Mouse (Mus musculus): Measurements from ENCODE around the gene Clip2. TPM values are rescaled to one million over a fixed set of nuclear protein-coding genes. Genes with fewer than 3 reads are reported as not detected.

Gene Clip2
- polyA plus RNA-seq, 1 experiment, result 5.6 TPM

GRCm38 (mm10) chr5:134497026-134497425, 55.2 kb downstream of the Clip2 start:
- TF ChIP-seq POLR2A (IDR thresholded peaks at IDR 0.05; ENCODE audit: insufficient read depth, low read length) (no peak), EP300 (IDR thresholded peaks at IDR 0.05; ENCODE audit: insufficient read depth, low read depth, low read length) (no peak), CTCF (IDR thresholded peaks at IDR 0.05; ENCODE audit: low read depth, low read length) (no peak)
- no peaks in the 10 kb centered on the region for H3K4me1 ChIP-seq (ENCODE audit: control insufficient read depth, insufficient read depth, low read length)
- H3K9me3 ChIP-seq (replicated peaks; ENCODE audit: control insufficient read depth, insufficient read depth, low read length, poor library complexity, severe bottlenecking), result no peaks in the 10 kb centered on the region
- H3K27ac ChIP-seq (ENCODE audit: insufficient read depth, low read length), result no peak overlapping the region
- H3K27me3 ChIP-seq (ENCODE audit: control insufficient read depth, insufficient read depth, low read length, poor library complexity, severe bottlenecking), result no peaks in the 10 kb centered on the region
- no peaks in the 10 kb centered on the region for H3K36me3 ChIP-seq (ENCODE audit: control insufficient read depth, insufficient read depth, low read length, poor library complexity, severe bottlenecking)
- H3K4me3 ChIP-seq (ENCODE audit: low read depth, low read length), result no peak overlapping the region
- no peak overlapping the region for H3K9ac ChIP-seq (ENCODE audit: low read depth, poor library complexity, severe bottlenecking)

- Histone ChIP-seq H3K27me3 (ENCODE audit: control insufficient read depth, insufficient read depth, low read length, poor library complexity, severe bottlenecking) (no peaks in the 10 kb centered on the region), H3K4me1 (ENCODE audit: control insufficient read depth, insufficient read depth, low read length) (no peaks in the 10 kb centered on the region), H3K4me3 (ENCODE audit: low read depth, low read length) (no peak overlapping the region), H3K9me3 (replicated peaks; ENCODE audit: control insufficient read depth, insufficient read depth, low read length, poor library complexity, severe bottlenecking) (no peaks in the 10 kb centered on the region), H3K27ac (ENCODE audit: insufficient read depth, low read length) (no peak overlapping the region), H3K36me3 (ENCODE audit: control insufficient read depth, insufficient read depth, low read length, poor library complexity, severe bottlenecking) (no peaks in the 10 kb centered on the region), H3K9ac (ENCODE audit: low read depth, poor library complexity, severe bottlenecking) (no peak overlapping the region)
- TF ChIP-seq EP300 (IDR thresholded peaks at IDR 0.05; ENCODE audit: insufficient read depth, low read depth, low read length) (no peak), CTCF (IDR thresholded peaks at IDR 0.05; ENCODE audit: low read depth, low read length) (no peak), POLR2A (IDR thresholded peaks at IDR 0.05; ENCODE audit: insufficient read depth, low read length) (no peak)
These were observed 56.4 kb downstream of the Clip2 start for GRCm38 (mm10) chr5:134495796-134496195.

- H3K27ac ChIP-seq (ENCODE audit: insufficient read depth, low read length), result no peak overlapping the region
- no peaks in the 10 kb centered on the region for H3K9me3 ChIP-seq (replicated peaks; ENCODE audit: control insufficient read depth, insufficient read depth, low read length, poor library complexity, severe bottlenecking)
- H3K9ac ChIP-seq (ENCODE audit: low read depth, poor library complexity, severe bottlenecking), result no peak overlapping the region
- H3K27me3 ChIP-seq (ENCODE audit: control insufficient read depth, insufficient read depth, low read length, poor library complexity, severe bottlenecking), result no peaks in the 10 kb centered on the region
- 0 out of 2 replicates have a peak, but pooled peaks have one; percentile 35 for TF ChIP-seq EP300 (IDR thresholded peaks at IDR 0.05; ENCODE audit: insufficient read depth, low read depth, low read length)
- peak; percentile 99 for TF ChIP-seq CTCF (IDR thresholded peaks at IDR 0.05; ENCODE audit: low read depth, low read length)
- TF ChIP-seq POLR2A (IDR thresholded peaks at IDR 0.05; ENCODE audit: insufficient read depth, low read length), result no peak
- H3K4me3 ChIP-seq (ENCODE audit: low read depth, low read length), result no peak overlapping the region
- H3K4me1 ChIP-seq (ENCODE audit: control insufficient read depth, insufficient read depth, low read length), result no peaks in the 10 kb centered on the region
- H3K36me3 ChIP-seq (ENCODE audit: control insufficient read depth, insufficient read depth, low read length, poor library complexity, severe bottlenecking), result no peaks in the 10 kb centered on the region
These were observed 58.1 kb downstream of the Clip2 start for GRCm38 (mm10) chr5:134494142-134494541.

GRCm38 (mm10) chr5:134492956-134493355, 59.3 kb downstream of the Clip2 start:
- no peaks in the 10 kb centered on the region for H3K9me3 ChIP-seq (replicated peaks; ENCODE audit: control insufficient read depth, insufficient read depth, low read length, poor library complexity, severe bottlenecking)
- no peaks in the 10 kb centered on the region for H3K36me3 ChIP-seq (ENCODE audit: control insufficient read depth, insufficient read depth, low read length, poor library complexity, severe bottlenecking)
- TF ChIP-seq CTCF (IDR thresholded peaks at IDR 0.05; ENCODE audit: low read depth, low read length) (no peak), POLR2A (IDR thresholded peaks at IDR 0.05; ENCODE audit: insufficient read depth, low read length) (no peak), EP300 (IDR thresholded peaks at IDR 0.05; ENCODE audit: insufficient read depth, low read depth, low read length) (no peak)
- H3K27ac ChIP-seq (ENCODE audit: insufficient read depth, low read length), result no peak overlapping the region
- H3K4me3 ChIP-seq (ENCODE audit: low read depth, low read length), result no peak overlapping the region
- no peak overlapping the region for H3K9ac ChIP-seq (ENCODE audit: low read depth, poor library complexity, severe bottlenecking)
- H3K4me1 ChIP-seq (ENCODE audit: control insufficient read depth, insufficient read depth, low read length), result no peaks in the 10 kb centered on the region
- no peaks in the 10 kb centered on the region for H3K27me3 ChIP-seq (ENCODE audit: control insufficient read depth, insufficient read depth, low read length, poor library complexity, severe bottlenecking)

- Histone ChIP-seq H3K27me3 (ENCODE audit: control insufficient read depth, insufficient read depth, low read length, poor library complexity, severe bottlenecking) (no peaks in the 10 kb centered on the region), H3K9ac (ENCODE audit: low read depth, poor library complexity, severe bottlenecking) (no peak overlapping the region), H3K9me3 (replicated peaks; ENCODE audit: control insufficient read depth, insufficient read depth, low read length, poor library complexity, severe bottlenecking) (no peaks in the 10 kb centered on the region), H3K4me1 (ENCODE audit: control insufficient read depth, insufficient read depth, low read length) (no peaks in the 10 kb centered on the region), H3K36me3 (ENCODE audit: control insufficient read depth, insufficient read depth, low read length, poor library complexity, severe bottlenecking) (no peaks in the 10 kb centered on the region), H3K4me3 (ENCODE audit: low read depth, low read length) (no peak overlapping the region), H3K27ac (ENCODE audit: insufficient read depth, low read length) (no peak overlapping the region)
- no peak for TF ChIP-seq EP300 (IDR thresholded peaks at IDR 0.05; ENCODE audit: insufficient read depth, low read depth, low read length)
- TF ChIP-seq CTCF (IDR thresholded peaks at IDR 0.05; ENCODE audit: low read depth, low read length), result peak; percentile 98
- no peak for TF ChIP-seq POLR2A (IDR thresholded peaks at IDR 0.05; ENCODE audit: insufficient read depth, low read length)
These were observed 60.4 kb downstream of the Clip2 start for GRCm38 (mm10) chr5:134491712-134492417.

- H3K4me3 ChIP-seq (ENCODE audit: low read depth, low read length), result no peak overlapping the region
- H3K27me3 ChIP-seq (ENCODE audit: control insufficient read depth, insufficient read depth, low read length, poor library complexity, severe bottlenecking), result no peaks in the 10 kb centered on the region
- TF ChIP-seq POLR2A (IDR thresholded peaks at IDR 0.05; ENCODE audit: insufficient read depth, low read length) (no peak), EP300 (IDR thresholded peaks at IDR 0.05; ENCODE audit: insufficient read depth, low read depth, low read length) (no peak), CTCF (IDR thresholded peaks at IDR 0.05; ENCODE audit: low read depth, low read length) (no peak)
- H3K4me1 ChIP-seq (ENCODE audit: control insufficient read depth, insufficient read depth, low read length), result no peaks in the 10 kb centered on the region
- H3K9ac ChIP-seq (ENCODE audit: low read depth, poor library complexity, severe bottlenecking), result no peak overlapping the region
- H3K9me3 ChIP-seq (replicated peaks; ENCODE audit: control insufficient read depth, insufficient read depth, low read length, poor library complexity, severe bottlenecking), result no peaks in the 10 kb centered on the region
- H3K27ac ChIP-seq (ENCODE audit: insufficient read depth, low read length), result no peak overlapping the region
- no peaks in the 10 kb centered on the region for H3K36me3 ChIP-seq (ENCODE audit: control insufficient read depth, insufficient read depth, low read length, poor library complexity, severe bottlenecking)
These were observed 61.0 kb downstream of the Clip2 start for GRCm38 (mm10) chr5:134491206-134491605.

Measured in ES-Bruce4 (cell line).